Mouse (Mus musculus): ENCODE data around the gene Igdcc3.

- TF ChIP-seq IRF4 (IDR thresholded peaks at IDR 0.05; ENCODE audit: low read depth, low read length): no peak
- no peak for TF ChIP-seq CTCF (conservative IDR thresholded peaks at IDR 0.05 in 1 of 2, IDR thresholded peaks at IDR 0.05 in 1 of 2; ENCODE audit: low read depth in 2 of 2, low read length in 2 of 2)
- no peak for TF ChIP-seq MXI1 (IDR thresholded peaks at IDR 0.05; ENCODE audit: low read depth, low read length)
- TF ChIP-seq NRF1 (IDR thresholded peaks at IDR 0.05; ENCODE audit: low read depth, low read length): no peak
- no peak for TF ChIP-seq RAD21 (IDR thresholded peaks at IDR 0.05; ENCODE audit: low read depth, low read length)
- no peak for TF ChIP-seq ZMIZ1 (IDR thresholded peaks at IDR 0.05; ENCODE audit: low read depth, low read length)
- TF ChIP-seq NELFE (IDR thresholded peaks at IDR 0.05; ENCODE audit: low read depth, low read length): no peak
- no peak for TF ChIP-seq KAT2A (IDR thresholded peaks at IDR 0.05; ENCODE audit: insufficient replicate concordance, low read length)
- TF ChIP-seq CHD1 (IDR thresholded peaks at IDR 0.05; ENCODE audit: low read depth, low read length): no peak
- TF ChIP-seq SIN3A (IDR thresholded peaks at IDR 0.05; ENCODE audit: low read length): no peak
- TF ChIP-seq EP300 (IDR thresholded peaks at IDR 0.05; ENCODE audit: low read length): no peak
- TF ChIP-seq MEF2A (IDR thresholded peaks at IDR 0.05; ENCODE audit: borderline replicate concordance, low read depth, low read length): no peak
- TF ChIP-seq POLR2A (IDR thresholded peaks at IDR 0.05; ENCODE audit: low read depth, low read length): no peak
- TF ChIP-seq RCOR1 (conservative IDR thresholded peaks at IDR 0.05; ENCODE audit: low read depth, low read length): no peak
Measured at GRCm38 (mm10) chr9:65153331-65153711, 12.3 kb downstream of the Igdcc3 start.

Data from CH12.LX (cell line).